8 mouse cellular contexts compared by ENCODE assay signal in genomic region chr5:73255321-73256251, GRCm38 (mm10). TPM values are rescaled to one million over a fixed set of nuclear protein-coding genes. Genes with fewer than 3 reads are reported as not detected.
A peak's percentile ranks its signal among the peaks of the same experiment; 100 is the strongest.
DNase-seq lines count a peak whose midpoint lies in the region; ATAC-seq and TF ChIP-seq lines count a peak whose summit lies in the region.

No protein-coding gene starts in this region.

- WGBS in hindbrain, embryonic 10.5 days, result under 1% methylated on average over 129 of the region's 129 CpGs

- no peaks in the 10 kb centered on the region for H3K9me3 ChIP-seq in hindbrain, embryonic 10.5 days

- peak; percentile 27 for ATAC-seq in Patski
- ATAC-seq in frontal cortex, adult (ENCODE audit: low TSS enrichment), result peak; percentile 80

- H3K27me3 ChIP-seq in Patski, result no peaks in the 10 kb centered on the region
- peaks cover 3% of the 10 kb centered on the region; the same call in 1 of the 2 replicates for H3K27me3 ChIP-seq in hindbrain, embryonic 10.5 days (ENCODE audit: insufficient read depth, poor library complexity, severe bottlenecking)

- TF ChIP-seq CTCF in Patski (IDR thresholded peaks at IDR 0.05), result no peak

- peaks cover 23% of the 10 kb centered on the region for H3K4me1 ChIP-seq in hindbrain, embryonic 10.5 days (replicated peaks)

- peak overlapping the region; percentile 93 for H3K4me3 ChIP-seq in hindbrain, embryonic 10.5 days

- in situ Hi-C loops in Patski (cut with MboI; ENCODE audit: low pct_unique_long_range_greater_than_20kb), result no loop called here

- 0 out of 2 replicates have a peak, but pooled peaks cover 3% of the 10 kb centered on the region for H3K36me3 ChIP-seq in hindbrain, embryonic 10.5 days

- peak overlapping the region; percentile 97 for H3K27ac ChIP-seq in hindbrain, embryonic 10.5 days

- no peak for DNase-seq in Patski (ENCODE audit: low read depth, low spot score)
- DNase-seq in cerebellum, adult 9-10 months, result peak; percentile 52
- peak; percentile 76 for DNase-seq in hindbrain, embryonic 10.5 days (ENCODE audit: low spot score)
- peak; percentile 47 to 59 for DNase-seq in layer of hippocampus, postnatal 14 days (ENCODE audit: low spot score in 2 of 2)
- DNase-seq in lung, postnatal 14 days, result peak; percentile 69
- DNase-seq in retina, postnatal 1 day, result peak; percentile 75
- peak; percentile 60 for DNase-seq in urinary bladder, adult 2 months (ENCODE audit: low spot score)

- CTCF ChIA-PET in Patski (lab: Charles Lee), result interaction anchor here (1.3 to 3.8 kb wide), 3 partner anchors 33 to 127 kb away, joined by 4 to 17 read pairs (median 6); no protein-coding TSS in a partner anchor

- POLR2A ChIA-PET in Patski (lab: Charles Lee), result interaction anchor here (0.6 to 2.4 kb wide), 3 partner anchors 36 to 83 kb away, joined by 3 to 7 read pairs (median 5); partner anchors contain the start of gene Ociad1

RNA-seq across cellular contexts. Expression of gene Fryl, which starts 0.8 kb away (rescaled TPM):
- polyA plus RNA-seq in Patski (2021), result 30.8 TPM
- 29.4 and 30.7 TPM in 2 replicates for polyA plus RNA-seq in hindbrain, embryonic 10.5 days (2016; fragmentation: Nextera tagmentation; extraction: Ambion mirVana)
- total RNA-seq in layer of hippocampus, postnatal 14 days (2021), result 10 to 100 TPM; 68.4 to 72.2 TPM
- 35.4 and 52.6 TPM in 2 replicates for polyA plus RNA-seq in urinary bladder, adult 2 months (2012; rRNA removed)

RNA-seq across cellular contexts. Expression of gene Ociad1, which starts 37.0 kb away (rescaled TPM):
- polyA plus RNA-seq in Patski (2021), result 290 TPM
- 151 and 227 TPM in 2 replicates for polyA plus RNA-seq in hindbrain, embryonic 10.5 days (2016; fragmentation: Nextera tagmentation; extraction: Ambion mirVana)
- total RNA-seq in layer of hippocampus, postnatal 14 days (2021), result 100 to 1,000 TPM; 390 to 412 TPM
- polyA plus RNA-seq in urinary bladder, adult 2 months (2012; rRNA removed), result 196 and 197 TPM in 2 replicates
